Mouse (Mus musculus) cerebellum, adult 2 months (tissue): ENCODE data around the gene Gm8126.
"Not testable (repeated sequence)": the region's sequence is repeated elsewhere in the genome, so short reads cannot be mapped to it uniquely, and the experiment has no call there.

Experiments used
- CTCF ChIP-seq: fragments of 200-500 bp; IDR thresholded peaks from 2 replicates; pipeline ENCODE4 v1.5.1; 2011; ENCODE audit warnings: low read depth, mild to moderate bottlenecking, control low read depth, low read length, moderate library complexity, borderline replicate concordance; ENCODE audit not compliant: insufficient read depth
- POLR2A ChIP-seq: fragments of 200-500 bp; IDR thresholded peaks from 2 replicates; pipeline ENCODE4 v1.6.1; 2011; ENCODE audit warnings: low read length, control low read depth, borderline replicate concordance; ENCODE audit not compliant: insufficient read depth

DNA sequence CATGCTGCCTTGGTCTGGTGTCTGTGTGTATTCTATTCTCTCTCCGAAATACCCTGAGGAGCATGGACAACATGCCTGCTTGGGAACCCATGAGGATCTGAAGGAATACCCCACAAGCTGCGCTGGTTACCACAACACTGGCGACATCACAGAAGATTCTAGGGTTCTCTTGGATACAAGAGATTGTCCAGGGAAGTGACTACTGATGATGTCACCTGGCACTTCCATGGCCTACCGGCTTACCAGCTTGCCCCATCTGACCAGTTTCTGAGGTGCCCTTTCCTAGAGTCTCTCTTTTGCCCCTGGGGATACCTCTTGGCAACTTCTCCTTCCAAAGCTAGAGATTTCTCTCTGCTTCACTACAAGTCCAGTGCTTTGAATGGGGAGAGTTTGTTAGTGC is 23.2 kb upstream of the Gm8126 start, which contains the start of gene Gm8122:
- TF ChIP-seq POLR2A, CTCF: not testable (repeated sequence)
